Mouse (Mus musculus) stomach, postnatal 0 days (tissue): ENCODE results near the gene Cpsf4l.

Experiments
- CTCF ChIP-seq: IDR thresholded peaks from 2 replicates; pipeline ENCODE4 v1.5.1; 2016; ENCODE audit warnings: antibody characterized with exemption, low read depth, mild to moderate bottlenecking, moderate library complexity
- EP300 ChIP-seq: optimal IDR thresholded peaks from 2 replicates; pipeline ENCODE3; 2016; ENCODE audit warnings: antibody characterized with exemption

GRCm38 (mm10) chr11:113758851-113759250 lies 49.0 kb upstream of the Cpsf4l start:
- no peak for TF ChIP-seq CTCF
- no peak for TF ChIP-seq EP300
